Mouse (Mus musculus) gastrocnemius, adult 2 months (tissue): ENCODE measurements around the gene Copz1. TPM values are rescaled to one million over a fixed set of nuclear protein-coding genes. Genes with fewer than 3 reads are reported as not detected.
A peak's percentile ranks its signal among the peaks of the same experiment; 100 is the strongest.

Experiments
- DNase-seq: peaks from one replicate; pipeline ENCODE4 v3.0.0; 2022
- H3K27ac ChIP-seq: fragments of 200-600 bp; 2 replicates; pipeline ENCODE4 v1.8.1; 2022; ENCODE audit warnings: mild to moderate bottlenecking
- H3K4me3 ChIP-seq: fragments of 200-600 bp; 2 replicates; pipeline ENCODE4 v1.8.1; 2022; ENCODE audit warnings: mild to moderate bottlenecking, moderate library complexity
- CTCF ChIP-seq: fragments of 200-600 bp; IDR thresholded peaks from 2 replicates; pipeline ENCODE4 v1.8.1; 2022; ENCODE audit warnings: antibody characterized with exemption, mild to moderate bottlenecking, moderate library complexity
- intact Hi-C: fragments of 180-260 bp; cut with DNase I; formaldehyde crosslinking; loops from one replicate; pipeline ENCODE4 v1.15.1; 2025
- total RNA-seq, 2 experiments: library from RNA; stranded (reverse); gene quantifications; 2 replicates each; pipeline ENCODE4 v1.2.3; 2021

The Copz1 gene
- total RNA-seq, 2 experiments from 2014 or later, result 38.5 to 41.4 TPM

- Histone ChIP-seq H3K4me3 (no peak overlapping the region), H3K27ac (peak overlapping the region; percentile 58)
- intact Hi-C loops, result no loop called here
- no peak for DNase-seq
- no peak for TF ChIP-seq CTCF
These were observed 28.0 kb downstream of the Copz1 start for GRCm38 (mm10) chr15:103300560-103300959.

GRCm38 (mm10) chr15:103301046-103301445 is 28.5 kb downstream of the Copz1 start:
- TF ChIP-seq CTCF, result no peak
- H3K4me3 ChIP-seq, result no peak overlapping the region
- peak; percentile 56 for DNase-seq
- H3K27ac ChIP-seq, result peak overlapping the region; percentile 58
- intact Hi-C loops, result no loop called here

DNA sequence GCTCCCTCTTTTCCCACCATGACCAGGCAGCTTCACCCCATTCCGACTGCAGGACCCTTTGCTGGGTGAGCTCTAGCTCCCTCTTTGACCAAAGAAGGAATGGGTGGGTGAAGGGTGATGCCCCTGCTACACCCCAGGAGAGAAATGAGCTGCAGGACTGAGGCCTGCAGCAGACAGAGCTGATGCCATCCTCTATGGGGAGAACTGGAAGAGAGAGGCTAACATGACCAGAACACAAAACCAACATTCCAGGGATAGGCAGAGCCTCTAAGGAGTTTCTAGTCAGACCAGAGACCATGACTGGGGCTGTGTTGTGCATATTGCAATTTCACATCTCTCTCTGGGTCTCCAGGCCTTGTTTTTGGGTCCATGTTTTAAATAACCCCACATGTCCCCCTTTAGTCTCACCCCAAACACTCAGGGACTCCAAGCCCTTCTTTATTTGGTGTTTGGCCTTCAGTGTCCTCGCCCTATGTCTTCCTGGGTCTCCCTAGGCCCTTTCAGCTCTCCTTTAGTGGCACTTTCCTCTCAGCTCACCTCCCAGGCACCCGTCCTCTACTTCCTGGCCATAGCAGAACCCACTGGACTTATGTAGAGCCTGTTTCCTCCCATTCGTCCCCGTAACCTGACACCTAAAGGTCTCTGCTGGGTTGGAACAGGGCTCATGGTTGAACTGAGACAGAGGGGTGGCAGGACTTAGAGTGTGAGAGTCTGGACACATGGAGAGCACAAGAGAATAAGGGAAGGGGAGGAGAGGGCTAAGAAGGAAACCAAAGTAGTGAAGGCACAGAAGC is 29.2 kb downstream of the Copz1 start:
- intact Hi-C loops, result no loop called here
- TF ChIP-seq CTCF, result no peak
- H3K27ac ChIP-seq, result peak overlapping the region; percentile 28; the same call in 1 of the 2 replicates
- no peak overlapping the region for H3K4me3 ChIP-seq
- DNase-seq, result no peak

DNA sequence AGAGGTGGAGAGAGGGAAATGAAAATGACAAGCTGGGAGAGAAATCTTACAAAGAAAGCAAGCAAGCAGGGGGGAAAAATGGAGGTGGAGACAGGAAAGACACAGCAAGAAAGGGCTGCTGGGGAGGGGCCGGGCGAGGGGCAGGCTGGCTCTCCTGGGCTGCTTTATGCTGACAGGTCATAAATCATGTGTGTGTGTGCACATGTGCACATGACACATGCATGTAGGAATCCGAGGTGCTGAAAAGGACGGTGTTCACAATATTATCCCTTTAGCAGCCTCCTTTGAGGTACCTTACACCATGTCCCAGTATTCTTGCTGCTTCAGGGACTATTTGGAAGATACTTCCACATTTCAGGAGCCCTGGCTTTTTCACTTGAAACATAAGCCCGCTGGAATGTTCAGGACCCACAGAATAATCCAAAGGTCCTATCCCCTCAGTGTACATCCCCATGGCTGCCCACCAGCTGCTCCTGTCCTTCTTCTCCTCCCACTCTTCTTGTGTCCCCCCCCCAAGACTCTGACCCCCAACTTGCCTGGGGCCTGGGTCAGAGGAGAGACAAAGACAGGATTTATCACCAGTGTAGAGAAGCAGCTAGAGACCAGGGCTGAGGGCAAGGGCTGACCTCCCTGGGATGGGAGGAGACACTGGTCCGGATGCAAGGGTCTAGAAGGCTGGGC is 30.0 kb downstream of the Copz1 start:
- intact Hi-C loops, result no loop called here
- no peak for DNase-seq
- TF ChIP-seq CTCF, result no peak
- H3K4me3 ChIP-seq, result no peak overlapping the region
- H3K27ac ChIP-seq, result peak overlapping the region; percentile 28; the same call in 1 of the 2 replicates

DNA sequence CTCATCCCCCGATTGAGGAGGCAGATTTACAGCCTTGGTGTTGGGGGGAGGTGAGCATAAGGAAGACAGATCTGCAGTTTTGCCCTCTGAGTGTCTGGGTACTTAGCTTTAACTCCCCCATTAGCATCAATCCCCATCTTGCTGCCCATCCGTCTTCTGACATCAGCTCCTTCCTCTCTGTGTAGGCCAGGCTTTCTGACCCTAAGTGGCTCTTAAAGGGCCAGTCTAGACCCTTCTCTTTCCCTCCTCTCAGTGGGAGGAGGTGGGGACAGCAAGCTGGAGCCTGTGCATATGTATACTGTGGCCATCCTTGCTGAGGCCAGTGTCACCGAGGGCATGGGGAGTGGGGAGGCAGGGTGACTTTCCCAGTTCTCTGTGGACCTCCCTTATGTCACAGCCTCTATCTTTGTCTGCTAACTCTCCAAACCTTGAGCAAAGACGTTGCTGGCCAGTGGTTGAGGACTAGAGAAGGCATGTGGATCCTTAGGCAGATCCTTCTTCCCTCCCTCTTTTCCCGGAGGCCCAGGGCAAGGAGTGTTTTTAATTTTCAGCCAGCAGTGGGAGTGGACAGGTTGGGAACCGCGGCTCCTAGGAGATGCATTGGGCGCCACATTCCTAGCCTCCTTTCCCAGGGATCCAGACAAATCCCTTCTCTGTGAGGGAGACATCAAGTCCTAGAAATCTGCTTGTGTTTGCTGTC is 31.6 kb downstream of the Copz1 start:
- no peak for TF ChIP-seq CTCF
- DNase-seq, result no peak
- intact Hi-C loops, result no loop called here
- Histone ChIP-seq H3K4me3 (peak overlapping the region; percentile 79), H3K27ac (peak overlapping the region; percentile 92)

DNA sequence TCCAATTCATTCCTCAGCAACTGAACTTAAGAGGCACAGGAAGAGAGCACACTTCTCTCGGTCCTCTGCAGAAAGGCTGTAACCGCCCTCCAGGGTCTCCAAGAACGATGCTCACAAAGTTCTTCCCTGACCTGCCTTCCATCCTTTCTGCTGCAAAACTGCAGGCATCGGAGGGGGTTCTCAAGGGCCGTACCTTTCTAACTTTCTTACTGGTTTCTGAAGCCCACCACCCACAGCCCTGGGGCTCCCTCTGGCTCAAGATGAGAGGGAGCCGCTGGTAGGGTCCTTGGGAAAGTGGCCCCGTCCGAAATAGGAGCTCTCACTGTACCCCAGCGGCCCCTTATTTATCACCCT is 32.1 kb downstream of the Copz1 start:
- intact Hi-C loops, result no loop called here
- Histone ChIP-seq H3K27ac (peak overlapping the region; percentile 92), H3K4me3 (peak overlapping the region; percentile 79)
- DNase-seq, result no peak
- TF ChIP-seq CTCF, result no peak

GRCm38 (mm10) chr15:103305070-103305678 is 32.7 kb downstream of the Copz1 start:
- no peak for TF ChIP-seq CTCF
- peak; percentile 96 for DNase-seq
- Histone ChIP-seq H3K4me3 (peak overlapping the region; percentile 79), H3K27ac (peak overlapping the region; percentile 92)
- intact Hi-C loops, result loop anchor here (5.0 kb wide), 1 partner anchor 338 kb away; the partner anchor contains the start of genes Hoxc10 and Hoxc5

GRCm38 (mm10) chr15:103305792-103306645 is 33.5 kb downstream of the Copz1 start:
- intact Hi-C loops, result loop anchor here (2.0 to 5.0 kb wide), 2 partner anchors 123 to 339 kb away; partner anchors contain the start of genes Hoxc10 and Hoxc5
- TF ChIP-seq CTCF, result no peak
- DNase-seq, result no peak
- Histone ChIP-seq H3K27ac (peak overlapping the region; percentile 92), H3K4me3 (peak overlapping the region; percentile 79)

DNA sequence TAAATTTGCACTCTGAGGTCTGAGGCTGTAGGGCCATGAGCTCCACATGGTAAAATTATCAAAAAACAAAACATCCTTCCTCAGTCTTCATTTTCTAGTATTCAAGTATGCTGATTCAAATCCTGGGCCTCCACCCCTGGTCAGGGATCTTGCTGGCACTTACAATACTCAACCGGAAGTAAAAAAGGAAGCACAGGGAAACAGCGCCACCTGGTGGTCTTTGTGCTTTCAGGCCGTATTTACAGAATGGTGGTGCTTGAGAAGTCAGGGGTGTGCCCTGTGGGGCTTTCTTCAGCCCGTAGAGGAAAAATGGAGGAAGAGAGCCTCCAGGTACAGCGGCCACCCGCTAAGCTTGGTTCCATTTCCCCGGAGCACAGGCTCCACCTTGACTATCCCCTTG is 34.6 kb downstream of the Copz1 start:
- no peak; the same call in none of the 2 replicates for TF ChIP-seq CTCF
- H3K27ac ChIP-seq, result peak overlapping the region; percentile 92
- intact Hi-C loops, result loop anchor here (1.0 to 5.0 kb wide), 4 partner anchors 23 to 340 kb away; partner anchors contain the start of genes Hoxc10 and Hoxc5

DNA sequence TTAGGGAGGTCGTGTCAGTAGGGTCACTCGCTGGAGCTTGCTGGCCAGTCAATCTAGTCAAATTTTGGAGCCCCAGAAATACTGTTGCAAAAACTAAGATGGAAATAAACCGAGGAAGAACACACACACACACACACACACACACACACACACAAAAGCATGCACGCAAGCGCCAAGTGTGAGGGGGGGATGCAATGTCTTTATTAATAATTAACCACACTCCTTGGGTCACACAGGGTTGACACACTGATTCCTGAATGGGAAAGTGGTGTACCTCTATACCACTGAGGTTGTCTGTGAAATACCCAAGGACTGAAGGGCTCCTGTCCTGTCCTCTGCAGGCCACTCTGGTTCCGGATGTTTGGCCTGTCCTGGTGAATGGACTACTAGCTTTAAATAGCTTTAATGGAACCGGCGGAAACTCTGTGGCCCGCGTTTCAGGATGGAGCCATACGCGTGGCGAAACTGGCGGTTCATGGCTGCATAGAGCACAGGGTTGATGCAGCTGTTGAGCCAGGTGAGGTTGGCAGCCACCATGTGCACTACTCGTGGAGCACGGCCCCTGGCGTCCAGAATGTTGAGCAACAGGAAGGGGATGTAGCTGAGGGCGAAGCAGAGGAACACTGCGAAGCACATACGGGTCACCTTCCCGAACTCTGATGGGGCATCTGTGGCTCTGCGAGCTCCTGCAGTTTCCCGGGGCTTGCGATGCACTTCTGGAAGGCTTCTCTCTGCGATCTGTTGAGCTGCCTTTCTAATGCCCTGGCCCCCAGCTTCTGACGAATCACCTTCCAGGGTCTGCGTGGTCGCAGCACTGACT is 35.8 kb downstream of the Copz1 start:
- intact Hi-C loops, result loop anchor here (5.0 kb wide), 1 partner anchor 341 kb away; the partner anchor contains the start of genes Hoxc10 and Hoxc5
- H3K27ac ChIP-seq, result no peak overlapping the region
- peak; percentile 33 for DNase-seq
- no peak overlapping the region for H3K4me3 ChIP-seq
- no peak for TF ChIP-seq CTCF

More for the DNA sequence above, 34.6 kb downstream of the Copz1 start:
- peak overlapping the region; percentile 27; the same call in 1 of the 2 replicates for H3K4me3 ChIP-seq
- peak; percentile 92 for DNase-seq
